Mouse (Mus musculus): ENCODE results near the gene Pih1d1. TPM values are rescaled to one million over a fixed set of nuclear protein-coding genes. Genes with fewer than 3 reads are reported as not detected.

Gene Pih1d1
- total and polyA plus RNA-seq, 3 experiments = 33.8 to 48.1 (median 36.7) TPM

- H3K4me3 ChIP-seq = peak overlapping the region; percentile 94
- peak overlapping the region; percentile 93 for H3K27ac ChIP-seq
- WGBS = 20% methylated on average over 8 of the region's 8 CpGs
- intact Hi-C loops (cut with DNase I) = loop anchor here (2.0 to 5.0 kb wide), 2 partner anchors 19 to 104 kb away; partner anchors contain the start of genes Fcgrt, Rras and Scaf1
- TF ChIP-seq POLR2A (IDR thresholded peaks at IDR 0.05; ENCODE audit: insufficient read depth, low read depth, low read length) = peak; percentile 93
- no peak for TF ChIP-seq CTCF (IDR thresholded peaks at IDR 0.05)
- peak; percentile 86; the same call in 1 of the 2 replicates for TF ChIP-seq EP300 (IDR thresholded peaks at IDR 0.05; ENCODE audit: insufficient read depth, low read depth, low read length)
- DNase-seq = peak; percentile 78 to 89
- no peaks in the 10 kb centered on the region for H3K79me2 ChIP-seq (replicated peaks; ENCODE audit: control insufficient read depth, insufficient read depth, low read length)
- H3K9ac ChIP-seq (ENCODE audit: low read depth, low read length) = peak overlapping the region; percentile 55
- peaks cover 12% of the 10 kb centered on the region for H3K4me1 ChIP-seq (ENCODE audit: control insufficient read depth, insufficient read depth, low read length)
- H3K36me3 ChIP-seq (ENCODE audit: control insufficient read depth, insufficient read depth, low read length) = peaks cover 10% of the 10 kb centered on the region; the same call in 1 of the 2 replicates
- no peaks in the 10 kb centered on the region for H3K27me3 ChIP-seq (ENCODE audit: control insufficient read depth, insufficient read depth, low read length)
These were observed 32.7 kb upstream of the Pih1d1 start for GRCm38 (mm10) chr7:45121404-45121803.

- peak overlapping the region; percentile 94 for H3K4me3 ChIP-seq
- peaks cover 11% of the 10 kb centered on the region; the same call in 1 of the 2 replicates for H3K36me3 ChIP-seq (ENCODE audit: control insufficient read depth, insufficient read depth, low read length)
- intact Hi-C loops (cut with DNase I) = loop anchor here (2.0 to 5.0 kb wide), 2 partner anchors 19 to 105 kb away; partner anchors contain the start of genes Fcgrt, Rras and Scaf1
- no peak for TF ChIP-seq EP300 (IDR thresholded peaks at IDR 0.05; ENCODE audit: insufficient read depth, low read depth, low read length)
- no peak for TF ChIP-seq CTCF (IDR thresholded peaks at IDR 0.05)
- no peak for TF ChIP-seq POLR2A (IDR thresholded peaks at IDR 0.05; ENCODE audit: insufficient read depth, low read depth, low read length)
- no peaks in the 10 kb centered on the region for H3K79me2 ChIP-seq (replicated peaks; ENCODE audit: control insufficient read depth, insufficient read depth, low read length)
- no peak for DNase-seq
- no peaks in the 10 kb centered on the region for H3K27me3 ChIP-seq (ENCODE audit: control insufficient read depth, insufficient read depth, low read length)
- H3K27ac ChIP-seq = peak overlapping the region; percentile 93
- peak overlapping the region; percentile 55 for H3K9ac ChIP-seq (ENCODE audit: low read depth, low read length)
- H3K4me1 ChIP-seq (ENCODE audit: control insufficient read depth, insufficient read depth, low read length) = peaks cover 13% of the 10 kb centered on the region
These were observed 32.1 kb upstream of the Pih1d1 start for GRCm38 (mm10) chr7:45121966-45122365.

GRCm38 (mm10) chr7:45122561-45123185 lies 31.4 kb upstream of the Pih1d1 start:
- 73% methylated on average over 15 of the region's 15 CpGs for WGBS
- TF ChIP-seq POLR2A (IDR thresholded peaks at IDR 0.05; ENCODE audit: insufficient read depth, low read depth, low read length) = no peak
- peaks cover 17% of the 10 kb centered on the region for H3K36me3 ChIP-seq (ENCODE audit: control insufficient read depth, insufficient read depth, low read length)

GRCm38 (mm10) chr7:45123186-45123570 lies 30.9 kb upstream of the Pih1d1 start:
- no peaks in the 10 kb centered on the region for H3K27me3 ChIP-seq (ENCODE audit: control insufficient read depth, insufficient read depth, low read length)
- TF ChIP-seq POLR2A (IDR thresholded peaks at IDR 0.05; ENCODE audit: insufficient read depth, low read depth, low read length) (no peak), CTCF (IDR thresholded peaks at IDR 0.05) (no peak), EP300 (IDR thresholded peaks at IDR 0.05; ENCODE audit: insufficient read depth, low read depth, low read length) (no peak)
- peak overlapping the region; percentile 93 for H3K27ac ChIP-seq
- H3K79me2 ChIP-seq (replicated peaks; ENCODE audit: control insufficient read depth, insufficient read depth, low read length) = no peaks in the 10 kb centered on the region
- intact Hi-C loops (cut with DNase I) = loop anchor here (5.0 kb wide), 1 partner anchor 106 kb away; the partner anchor contains the start of genes Rras and Scaf1
- peak in 1 of 2 experiments; percentile 34 for DNase-seq
- peaks cover 17% of the 10 kb centered on the region for H3K36me3 ChIP-seq (ENCODE audit: control insufficient read depth, insufficient read depth, low read length)
- WGBS = 13% methylated on average over 12 of the region's 12 CpGs
- H3K9ac ChIP-seq (ENCODE audit: low read depth, low read length) = peak overlapping the region; percentile 79
- peak overlapping the region; percentile 94 for H3K4me3 ChIP-seq
- H3K4me1 ChIP-seq (ENCODE audit: control insufficient read depth, insufficient read depth, low read length) = peaks cover 13% of the 10 kb centered on the region

More at GRCm38 (mm10) chr7:45122561-45123185, 31.4 kb upstream of the Pih1d1 start:
- Histone ChIP-seq H3K27me3 (ENCODE audit: control insufficient read depth, insufficient read depth, low read length) (no peaks in the 10 kb centered on the region), H3K4me1 (ENCODE audit: control insufficient read depth, insufficient read depth, low read length) (peaks cover 13% of the 10 kb centered on the region), H3K4me3 (peak overlapping the region; percentile 94), H3K79me2 (replicated peaks; ENCODE audit: control insufficient read depth, insufficient read depth, low read length) (no peaks in the 10 kb centered on the region), H3K27ac (peak overlapping the region; percentile 93), H3K9ac (ENCODE audit: low read depth, low read length) (peak overlapping the region; percentile 42)
- DNase-seq = no peak
- intact Hi-C loops (cut with DNase I) = loop anchor here (5.0 kb wide), 1 partner anchor 105 kb away; the partner anchor contains the start of genes Rras and Scaf1

- Histone ChIP-seq H3K4me3 (peak within 1 kb of the TSS; percentile 94), H3K36me3 (ENCODE audit: control insufficient read depth, insufficient read depth, low read length) (peaks cover 17% of the 10 kb centered on the region), H3K9ac (ENCODE audit: low read depth, low read length) (peak within 1 kb of the TSS; percentile 79), H3K4me1 (ENCODE audit: control insufficient read depth, insufficient read depth, low read length) (peaks cover 15% of the 10 kb centered on the region), H3K79me2 (replicated peaks; ENCODE audit: control insufficient read depth, insufficient read depth, low read length) (no peaks in the 10 kb centered on the region; the same call in 1 of the 2 replicates), H3K27ac (peak within 1 kb of the TSS; percentile 93), H3K27me3 (ENCODE audit: control insufficient read depth, insufficient read depth, low read length) (no peaks in the 10 kb centered on the region)
- 2% methylated on average over 59 of the region's 59 CpGs for WGBS
- intact Hi-C loops (cut with DNase I) = loop anchor here (5.0 kb wide), 1 partner anchor 107 kb away; the partner anchor contains the start of genes Rras and Scaf1
- DNase-seq = peak; percentile 98 to 99
- TF ChIP-seq CTCF (IDR thresholded peaks at IDR 0.05) (peak; percentile 53), EP300 (IDR thresholded peaks at IDR 0.05; ENCODE audit: insufficient read depth, low read depth, low read length) (peak; percentile 89), POLR2A (IDR thresholded peaks at IDR 0.05; ENCODE audit: insufficient read depth, low read depth, low read length) (peak; percentile 87)
These were observed 29.6 kb upstream of the Pih1d1 start, which contains the start of gene Rps11 for GRCm38 (mm10) chr7:45124224-45125143. Gene Rps11 (minus strand): TSS chr7:45124439.

Measured in heart, adult 2 months (tissue).